Comparison of ENCODE assay signal across 15 mouse cellular contexts in genomic region chr3:17788778-17789299, GRCm38 (mm10).
DNase-seq lines count a peak whose midpoint lies in the region; ATAC-seq and TF ChIP-seq lines count a peak whose summit lies in the region.
"Had no signal": no experiment of that assay in that cellular context is flagged by ENCODE, and none has a peak within 500 bp of the region (broad histone marks: within the 10 kb centered on the region; RNA-seq: fewer than 3 reads in every experiment).

No protein-coding gene starts in this region.

- ATAC-seq in forebrain, embryonic 14.5 days: no peak
- ATAC-seq in hindbrain, postnatal 0 days: no peak
- ATAC-seq in neural tube, embryonic 14.5 days (ENCODE audit: low read depth): no peak

- H3K27ac ChIP-seq in forebrain, embryonic 14.5 days (ENCODE audit: low read depth, low read length): peak overlapping the region; percentile 99
- peak overlapping the region; percentile 98 for H3K27ac ChIP-seq in hindbrain, postnatal 0 days
- peak overlapping the region; percentile 100 for H3K27ac ChIP-seq in neural tube, embryonic 14.5 days (ENCODE audit: low read depth, low read length)
- H3K27ac ChIP-seq: embryonic facial prominence, embryonic 13.5 days had no signal

- WGBS in forebrain, embryonic 14.5 days: 24% methylated on average over 3 of the region's 3 CpGs
- WGBS in hindbrain, postnatal 0 days: 48% methylated on average over 3 of the region's 3 CpGs
- 24% methylated on average over 3 of the region's 3 CpGs for WGBS in neural tube, embryonic 14.5 days

- H3K36me3 ChIP-seq in forebrain, embryonic 14.5 days (ENCODE audit: control insufficient read depth, insufficient read depth, low read length): no peaks in the 10 kb centered on the region
- H3K36me3 ChIP-seq in hindbrain, postnatal 0 days (ENCODE audit: insufficient read depth, low read length): no peaks in the 10 kb centered on the region
- no peaks in the 10 kb centered on the region for H3K36me3 ChIP-seq in neural tube, embryonic 14.5 days (ENCODE audit: control insufficient read depth, insufficient read depth, low read length)
- H3K36me3 ChIP-seq: embryonic facial prominence, embryonic 13.5 days had no signal

- H3K9me3 ChIP-seq in forebrain, embryonic 14.5 days (replicated peaks; ENCODE audit: control insufficient read depth, low read length): no peaks in the 10 kb centered on the region
- H3K9me3 ChIP-seq in hindbrain, postnatal 0 days (ENCODE audit: low read length): no peaks in the 10 kb centered on the region
- H3K9me3 ChIP-seq in neural tube, embryonic 14.5 days (ENCODE audit: control insufficient read depth, low read length): no peaks in the 10 kb centered on the region
- H3K9me3 ChIP-seq: embryonic facial prominence, embryonic 13.5 days had no signal

- peak overlapping the region; percentile 71 for H3K4me3 ChIP-seq in forebrain, embryonic 14.5 days (ENCODE audit: low read depth, low read length)
- peak overlapping the region; percentile 64 for H3K4me3 ChIP-seq in hindbrain, postnatal 0 days (ENCODE audit: low read length)
- H3K4me3 ChIP-seq in neural tube, embryonic 14.5 days (ENCODE audit: low read depth, low read length): peak overlapping the region; percentile 72
- H3K4me3 ChIP-seq: embryonic facial prominence, embryonic 13.5 days had no signal

- TF ChIP-seq CTCF in hindbrain, postnatal 0 days (IDR thresholded peaks at IDR 0.05; ENCODE audit: low read depth): no peak

- H3K27me3 ChIP-seq in forebrain, embryonic 14.5 days (replicated peaks; ENCODE audit: control insufficient read depth, insufficient read depth, low read length): no peaks in the 10 kb centered on the region
- H3K27me3 ChIP-seq in hindbrain, postnatal 0 days (ENCODE audit: insufficient read depth, low read length): no peaks in the 10 kb centered on the region
- H3K27me3 ChIP-seq in neural tube, embryonic 14.5 days (ENCODE audit: control insufficient read depth, insufficient read depth, low read length): no peaks in the 10 kb centered on the region

- peak overlapping the region; percentile 99 for H3K9ac ChIP-seq in forebrain, embryonic 14.5 days (ENCODE audit: low read length)
- H3K9ac ChIP-seq in hindbrain, postnatal 0 days (replicated peaks; ENCODE audit: low read length): peak overlapping the region; percentile 92
- H3K9ac ChIP-seq in neural tube, embryonic 14.5 days (replicated peaks; ENCODE audit: low read depth, low read length): peak overlapping the region; percentile 99
- H3K9ac ChIP-seq: embryonic facial prominence, embryonic 13.5 days had no signal

- peaks cover 36% of the 10 kb centered on the region for H3K4me1 ChIP-seq in forebrain, embryonic 14.5 days (ENCODE audit: control insufficient read depth, insufficient read depth, low read length)
- H3K4me1 ChIP-seq in hindbrain, postnatal 0 days (ENCODE audit: insufficient read depth, low read length): peaks cover 7% of the 10 kb centered on the region
- peaks cover 11% of the 10 kb centered on the region for H3K4me1 ChIP-seq in neural tube, embryonic 14.5 days (ENCODE audit: control insufficient read depth, insufficient read depth, low read length)

- H3K4me2 ChIP-seq in forebrain, embryonic 14.5 days (ENCODE audit: low read length): peak overlapping the region; percentile 98
- peak overlapping the region; percentile 92 for H3K4me2 ChIP-seq in hindbrain, postnatal 0 days (ENCODE audit: low read depth, low read length)
- H3K4me2 ChIP-seq in neural tube, embryonic 14.5 days (ENCODE audit: low read depth, low read length): peak overlapping the region; percentile 100
- H3K4me2 ChIP-seq: embryonic facial prominence, embryonic 13.5 days had no signal

- DNase-seq in embryo, embryonic 10.5 days (ENCODE audit: low spot score): peak; percentile 42
- DNase-seq in embryo, embryonic 10 days (ENCODE audit: low spot score): no peak
- no peak for DNase-seq in forebrain, embryonic 14.5 days (ENCODE audit: low spot score)
- no peak for DNase-seq in hindbrain, postnatal 0 days (ENCODE audit: low spot score)
- no peak for DNase-seq in adrenal gland, postnatal 4 days (ENCODE audit: low spot score in 2 of 2)
- no peak for DNase-seq in testis, postnatal 14 days (ENCODE audit: low spot score)
- DNase-seq in thymus, postnatal 25 days: no peak
- DNase-seq: adrenal gland, postnatal 14 days; cerebellum, adult 11-12 months; heart, adult 18-20 months; heart, postnatal 10 days; kidney, postnatal 4 days; liver had no signal
